Mouse (Mus musculus) forebrain, embryonic 15.5 days (tissue): ENCODE data around the gene Olfr5. TPM values are rescaled to one million over a fixed set of nuclear protein-coding genes. Genes with fewer than 3 reads are reported as not detected.

ENCODE experiments used
- ATAC-seq: fragments of 200-750 bp; cut with Nextera tagmentation; replicated peaks from 2 replicates; pipeline ENCODE4 v1.8.0; 2017; ENCODE audit warnings: mild to moderate bottlenecking, moderate TSS enrichment, moderate library complexity
- H3K27ac ChIP-seq: fragments of 300-500 bp; sonication (generic); replicated peaks from 2 replicates; pipeline ENCODE4 v1.5.1; 2015; ENCODE audit warnings: mild to moderate bottlenecking, inconsistent platforms
- H3K27me3 ChIP-seq: fragments of 300-500 bp; sonication (generic); 2 replicates; pipeline ENCODE4 v1.6.1; 2015; ENCODE audit warnings: inconsistent platforms
- H3K36me3 ChIP-seq: fragments of 300-500 bp; sonication (generic); 2 replicates; pipeline ENCODE4 v1.6.1; 2015; ENCODE audit warnings: mild to moderate bottlenecking, inconsistent platforms
- H3K4me1 ChIP-seq: fragments of 300-500 bp; sonication (generic); 2 replicates; pipeline ENCODE4 v1.6.1; 2015; ENCODE audit warnings: inconsistent platforms
- H3K4me2 ChIP-seq: fragments of 300-500 bp; sonication (generic); replicated peaks from 2 replicates; pipeline ENCODE4 v1.6.1; 2015; ENCODE audit warnings: mild to moderate bottlenecking, inconsistent platforms
- H3K4me3 ChIP-seq: fragments of 300-500 bp; sonication (generic); 2 replicates; pipeline ENCODE4 v1.5.1; 2015; ENCODE audit warnings: mild to moderate bottlenecking, inconsistent platforms
- H3K9ac ChIP-seq: fragments of 300-500 bp; sonication (generic); replicated peaks from 2 replicates; pipeline ENCODE4 v1.6.1; 2015; ENCODE audit warnings: mild to moderate bottlenecking, inconsistent platforms
- H3K9me3 ChIP-seq: fragments of 300-500 bp; sonication (generic); 2 replicates; pipeline ENCODE4 v1.6.1; 2016; ENCODE audit warnings: inconsistent platforms
- WGBS: fragments of 180-500 bp; shearing (Covaris S2); methylation state at CpG from one replicate; pipeline ENCODE4 v1.1.7; 2015; ENCODE audit warnings: mixed read lengths; 5-methylcytosine and 5-hydroxymethylcytosine counted together
- polyA plus RNA-seq: library from polyadenylated mRNA; unstranded; fragments of >200 nt; fragmentation: Nextera tagmentation; extraction: Ambion mirVana; gene quantifications from 2 replicates; pipeline ENCODE4 v1.2.1, GENCODE M21; 2015

Olfr5 gene
- polyA plus RNA-seq, 1 experiment from 2014 or later, result not detected

GRCm38 (mm10) chr7:6438388-6438787 is 48.4 kb downstream of the Olfr5 start, which contains the start of gene Olfr1344:
Olfr1344 (plus strand) TSS chr7:6438688.
- 80% methylated on average over 3 of the region's 3 CpGs for WGBS
- Histone ChIP-seq H3K36me3 (no peaks in the 10 kb centered on the region), H3K27ac (no peak within 1 kb of the TSS), H3K4me1 (peaks cover 17% of the 10 kb centered on the region), H3K9me3 (no peaks in the 10 kb centered on the region), H3K4me3 (no peak within 1 kb of the TSS), H3K9ac (no peak within 1 kb of the TSS), H3K27me3 (no peaks in the 10 kb centered on the region), H3K4me2 (no peak within 1 kb of the TSS)
- no peak for ATAC-seq

DNA sequence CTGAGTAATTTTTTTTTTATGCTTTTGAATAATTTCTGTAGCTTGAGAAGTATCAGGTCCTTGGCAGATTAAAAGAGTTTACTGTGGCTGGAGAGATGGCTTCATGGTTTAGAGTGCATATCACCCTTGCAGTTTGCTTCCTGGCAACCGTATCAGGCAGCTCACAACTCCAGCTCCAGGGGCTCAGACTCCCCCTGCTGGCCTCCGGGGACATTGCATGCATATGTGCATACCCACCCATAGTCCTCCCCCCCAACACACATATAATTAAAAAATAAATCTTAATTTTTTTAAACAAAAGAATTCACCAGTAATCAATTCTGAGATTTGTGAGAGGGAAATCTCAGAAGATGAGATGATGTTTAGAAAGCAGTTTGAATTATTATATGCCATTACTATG is 56.4 kb downstream of the Olfr5 start:
- peaks cover 11% of the 10 kb centered on the region for H3K4me1 ChIP-seq
- no peaks in the 10 kb centered on the region for H3K36me3 ChIP-seq
- H3K27me3 ChIP-seq, result no peaks in the 10 kb centered on the region
- no peak overlapping the region for H3K4me3 ChIP-seq
- WGBS, result 30% methylated on average over 2 of the region's 2 CpGs
- no peak overlapping the region for H3K4me2 ChIP-seq
- no peaks in the 10 kb centered on the region for H3K9me3 ChIP-seq
- no peak overlapping the region for H3K27ac ChIP-seq
- ATAC-seq, result no peak
- H3K9ac ChIP-seq, result no peak overlapping the region

- Histone ChIP-seq H3K36me3 (no peaks in the 10 kb centered on the region), H3K4me3 (no peak overlapping the region), H3K9ac (no peak overlapping the region), H3K27me3 (no peaks in the 10 kb centered on the region), H3K9me3 (no peaks in the 10 kb centered on the region), H3K27ac (no peak overlapping the region), H3K4me1 (peaks cover 4% of the 10 kb centered on the region; the same call in 1 of the 2 replicates), H3K4me2 (no peak overlapping the region)
- 89% methylated on average over 3 of the region's 3 CpGs for WGBS
- ATAC-seq, result no peak
These were observed 57.4 kb downstream of the Olfr5 start for GRCm38 (mm10) chr7:6429381-6429780.

Other genes starting within 250 kb of the Olfr5 start
- 0.38 TPM in 1 of 2 replicates, not detected in the other for gene Epp13, start 234.2 kb downstream of the Olfr5 start, polyA plus RNA-seq
- gene Zfp667, start 200.4 kb downstream of the Olfr5 start, polyA plus RNA-seq, result 15.2 and 15.8 TPM in 2 replicates
- gene Zfp583, start 155.7 kb downstream of the Olfr5 start, polyA plus RNA-seq, result 12.3 and 13.8 TPM in 2 replicates
- 5.7 and 6.0 TPM in 2 replicates for gene Gm3854, start 143.2 kb downstream of the Olfr5 start, polyA plus RNA-seq
- 4.5 and 4.6 TPM in 2 replicates for gene Zfp78, start 123.7 kb downstream of the Olfr5 start, polyA plus RNA-seq
- 21.5 and 23.3 TPM in 2 replicates for gene Zfp28, start 103.6 kb downstream of the Olfr5 start, polyA plus RNA-seq
- gene Smim17, start 88.2 kb downstream of the Olfr5 start, polyA plus RNA-seq, result 2.6 and 3.4 TPM in 2 replicates
- gene Gm20715, start 76.7 kb downstream of the Olfr5 start, polyA plus RNA-seq, result 0.06 TPM in 1 of 2 replicates, not detected in the other
- not detected in 2 replicates for gene Olfr1344, start 48.3 kb downstream of the Olfr5 start, polyA plus RNA-seq
- gene Olfr1336, start 30.8 kb downstream of the Olfr5 start, polyA plus RNA-seq, result 0.03 TPM in 1 of 2 replicates, not detected in the other
- gene Olfr1346, start 19.8 kb downstream of the Olfr5 start, polyA plus RNA-seq, result not detected in 2 replicates
- gene Olfr1347, start 12.8 kb upstream of the Olfr5 start, polyA plus RNA-seq, result not detected in 2 replicates
- gene Olfr1348, start 21.8 kb upstream of the Olfr5 start, polyA plus RNA-seq, result not detected in 2 replicates
- not detected in 2 replicates for gene Olfr1349, start 36.0 kb upstream of the Olfr5 start, polyA plus RNA-seq
- not detected in 2 replicates for gene Olfr1350, start 77.9 kb upstream of the Olfr5 start, polyA plus RNA-seq
- gene Zim1, start 209.5 kb upstream of the Olfr5 start, polyA plus RNA-seq, result 3.2 and 3.7 TPM in 2 replicates
- gene Peg3, start 243.5 kb upstream of the Olfr5 start, polyA plus RNA-seq, result 51.1 and 58.7 TPM in 2 replicates
- gene Usp29, start 243.6 kb upstream of the Olfr5 start, polyA plus RNA-seq, result 22.4 and 26.1 TPM in 2 replicates